Mouse (Mus musculus) R1 (cell line): Measurements from ENCODE around the gene Klhdc2.

ENCODE experiments used
- DNase-seq: peaks from one replicate; pipeline ENCODE4 v3.0.0-alpha.2; 2018; ENCODE audit warnings: low read depth, low spot score

The Klhdc2 gene

GRCm38 (mm10) chr12:69296511-69297410, at the start of gene Klhdc2:
Gene Klhdc2 (plus strand): TSS chr12:69296681.
- DNase-seq = peak; percentile 75

- no peak for DNase-seq
These were observed 46.7 kb upstream of the Klhdc2 start for GRCm38 (mm10) chr12:69249766-69250165.

- DNase-seq = no peak
These were observed 45.7 kb upstream of the Klhdc2 start for GRCm38 (mm10) chr12:69250756-69251155.

- no peak for DNase-seq
These were observed 42.7 kb upstream of the Klhdc2 start for GRCm38 (mm10) chr12:69253806-69254205.

GRCm38 (mm10) chr12:69257836-69258235, 38.6 kb upstream of the Klhdc2 start:
- no peak for DNase-seq

DNA sequence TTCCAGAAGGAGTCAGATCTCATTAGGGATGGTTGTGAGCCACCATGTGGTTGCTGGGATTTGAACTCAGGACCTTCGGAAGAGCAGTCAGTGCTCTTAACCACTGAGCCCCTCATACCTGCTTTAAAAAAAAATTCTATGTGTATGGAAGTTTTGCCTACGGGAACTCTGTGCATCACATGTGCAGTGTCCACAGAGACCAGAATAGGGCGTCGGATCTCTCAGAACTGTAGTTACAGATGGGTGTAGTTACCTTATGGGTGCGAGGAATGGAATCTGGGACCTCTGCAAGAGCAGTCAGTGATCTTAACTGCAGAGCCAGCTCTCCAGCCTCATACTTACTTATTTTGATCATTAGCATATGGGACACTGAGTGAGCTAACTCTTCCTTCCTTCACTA, 34.2 kb upstream of the Klhdc2 start:
- no peak for DNase-seq

DNA sequence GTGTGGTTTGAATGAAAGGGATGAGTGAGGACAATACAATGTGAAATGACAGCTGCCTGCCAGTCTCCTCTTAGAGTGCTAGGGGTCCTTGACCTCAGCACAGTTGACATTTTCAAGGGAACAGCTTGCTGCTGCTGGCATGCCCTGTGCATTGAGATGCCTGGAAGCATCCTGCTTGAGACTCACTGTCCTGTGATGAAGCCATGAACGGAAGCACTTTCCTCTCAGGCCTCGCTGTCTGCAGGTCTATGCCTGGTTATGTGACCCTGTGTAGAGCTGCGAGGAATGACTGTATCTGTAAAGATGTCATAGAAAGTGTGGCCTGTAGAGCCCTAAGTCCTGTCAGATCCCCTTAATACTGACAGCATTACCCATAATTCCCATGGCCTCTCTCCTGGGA, 31.4 kb upstream of the Klhdc2 start:
- DNase-seq = no peak

DNA sequence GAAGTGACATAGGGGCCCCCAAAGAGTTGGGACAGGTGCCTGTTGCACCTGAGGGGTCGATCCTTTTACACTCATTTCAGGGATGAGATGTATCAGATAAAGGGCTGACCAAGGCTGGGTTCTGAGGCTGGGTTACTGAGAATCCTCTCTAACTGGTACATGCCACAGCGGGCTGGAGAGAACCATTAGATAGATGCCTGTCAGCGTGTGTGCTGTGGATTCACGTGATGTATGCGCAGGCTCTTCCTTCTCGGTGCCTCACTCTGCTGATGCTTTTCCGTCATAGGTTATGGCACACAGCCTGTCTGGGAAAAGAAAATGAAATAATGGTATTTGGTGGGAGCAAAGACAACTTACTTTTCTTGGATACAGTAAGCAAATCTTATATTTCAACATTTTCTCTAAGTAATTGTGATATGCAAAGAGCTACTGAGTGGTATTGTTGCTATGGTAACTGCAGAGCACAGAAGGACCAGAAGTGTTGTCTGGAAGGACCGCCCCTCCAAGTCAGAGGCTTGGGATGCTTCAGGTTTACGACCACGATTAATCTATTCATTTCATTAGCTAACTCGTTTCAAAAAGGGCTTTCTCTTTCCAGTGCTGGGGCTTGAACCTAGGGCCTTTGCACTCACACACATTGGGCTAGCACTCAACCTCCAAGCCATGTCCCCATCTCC, 28.4 kb upstream of the Klhdc2 start:
- DNase-seq = no peak

- no peak for DNase-seq
These were observed 27.5 kb upstream of the Klhdc2 start for GRCm38 (mm10) chr12:69268956-69269355.

GRCm38 (mm10) chr12:69279931-69280469, 16.5 kb upstream of the Klhdc2 start:
- DNase-seq = no peak

DNA sequence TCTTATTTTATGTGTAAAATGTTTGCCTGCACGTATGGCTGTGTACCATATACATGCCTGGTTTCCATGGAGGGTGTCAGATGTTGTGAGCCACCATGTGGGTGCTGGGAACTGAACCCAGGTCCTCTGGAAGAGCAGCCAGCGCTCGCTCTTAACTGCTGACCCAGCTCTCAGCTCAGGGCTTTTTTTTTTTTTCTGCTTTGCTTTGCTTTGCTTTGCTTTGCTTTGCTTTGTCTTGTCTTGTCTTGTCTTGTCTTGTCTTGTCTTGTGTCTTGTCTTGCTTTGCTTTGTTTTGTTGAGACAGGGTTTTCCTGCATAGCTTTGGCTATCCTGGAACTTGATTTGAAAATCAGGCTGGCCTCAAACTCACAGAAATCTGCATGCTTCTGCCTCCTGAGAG, 15.6 kb upstream of the Klhdc2 start:
- DNase-seq = peak; percentile 31

DNA sequence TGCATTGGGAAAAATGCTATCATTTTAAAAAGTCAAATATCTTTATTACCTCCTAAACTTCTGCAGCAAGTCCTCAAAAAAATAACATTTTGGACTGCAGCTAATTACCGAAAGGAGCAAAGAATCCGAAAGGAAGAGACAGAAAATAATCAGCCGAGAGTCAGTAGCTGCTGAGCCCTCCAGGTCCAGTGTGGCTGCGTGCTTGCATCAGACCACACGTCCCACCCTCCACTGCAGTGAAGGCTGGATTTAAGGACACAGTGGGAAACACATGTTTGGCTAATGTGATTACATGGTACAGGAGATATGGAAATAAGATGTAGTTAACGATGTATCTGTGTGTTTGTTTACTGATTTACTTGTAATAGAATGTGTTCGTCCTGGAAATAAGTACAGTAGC, 13.3 kb upstream of the Klhdc2 start:
- no peak for DNase-seq

DNA sequence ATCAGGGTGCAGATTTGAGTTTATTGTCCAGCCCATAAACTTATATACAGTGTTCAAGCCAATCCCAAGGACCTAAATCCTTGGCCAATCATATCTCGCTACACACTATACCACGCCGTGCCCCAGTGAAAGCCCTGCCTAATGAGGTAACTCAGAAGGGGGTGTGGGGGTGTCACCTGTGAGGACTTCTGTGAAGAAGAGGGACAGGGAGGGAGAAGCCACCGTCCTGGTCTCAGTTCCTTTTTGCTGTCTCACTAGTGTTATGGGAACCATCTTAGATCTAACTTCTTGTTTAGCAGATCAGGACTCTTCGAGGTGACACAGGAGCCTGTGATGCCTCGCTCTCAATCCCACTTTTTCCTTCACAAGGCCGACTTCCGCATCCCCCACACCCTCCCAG, 8.9 kb upstream of the Klhdc2 start:
- no peak for DNase-seq

GRCm38 (mm10) chr12:69288699-69289098, 7.8 kb upstream of the Klhdc2 start:
- DNase-seq = no peak

DNA sequence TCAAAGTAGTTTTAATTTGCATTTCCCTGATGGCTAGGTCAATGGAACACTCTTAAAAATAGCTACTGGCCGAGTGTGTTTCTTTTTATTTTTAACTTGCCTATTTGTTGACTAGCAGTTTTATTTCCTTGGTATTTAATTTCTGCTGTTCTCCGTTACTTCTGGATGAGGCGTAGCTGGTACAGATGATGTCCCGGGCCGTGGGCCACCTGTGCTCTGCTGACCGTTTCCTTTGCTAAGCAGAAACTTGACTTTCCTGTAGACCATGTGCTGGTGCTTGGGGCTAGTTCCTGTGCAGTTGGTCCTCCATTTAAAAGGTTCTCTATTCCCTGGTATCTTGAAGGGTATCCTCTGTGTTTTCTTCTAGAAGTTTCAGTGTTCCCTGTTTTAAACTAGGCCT, 4.1 kb upstream of the Klhdc2 start:
- no peak for DNase-seq

GRCm38 (mm10) chr12:69293815-69294214, 2.7 kb upstream of the Klhdc2 start:
- DNase-seq = no peak

DNA sequence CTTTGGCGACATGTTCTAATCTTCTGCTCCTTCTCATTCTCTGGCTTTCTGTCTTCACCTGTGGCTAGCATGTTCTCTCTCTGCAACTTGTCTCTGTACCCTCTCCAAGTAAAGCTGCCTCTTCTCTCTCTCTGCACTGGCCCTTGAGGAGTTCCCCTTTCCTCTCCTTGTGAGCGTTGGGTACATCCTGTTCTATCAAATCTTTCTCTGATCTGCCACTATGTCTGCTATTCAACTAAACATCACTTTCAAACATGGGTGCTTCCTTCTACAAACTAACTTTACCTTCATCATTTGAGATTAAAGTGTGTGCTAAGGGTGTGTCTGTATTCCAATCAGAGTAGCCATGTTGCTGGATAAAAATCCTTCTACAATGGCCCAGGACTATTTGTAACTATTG, 1.5 kb upstream of the Klhdc2 start:
- no peak for DNase-seq

DNA sequence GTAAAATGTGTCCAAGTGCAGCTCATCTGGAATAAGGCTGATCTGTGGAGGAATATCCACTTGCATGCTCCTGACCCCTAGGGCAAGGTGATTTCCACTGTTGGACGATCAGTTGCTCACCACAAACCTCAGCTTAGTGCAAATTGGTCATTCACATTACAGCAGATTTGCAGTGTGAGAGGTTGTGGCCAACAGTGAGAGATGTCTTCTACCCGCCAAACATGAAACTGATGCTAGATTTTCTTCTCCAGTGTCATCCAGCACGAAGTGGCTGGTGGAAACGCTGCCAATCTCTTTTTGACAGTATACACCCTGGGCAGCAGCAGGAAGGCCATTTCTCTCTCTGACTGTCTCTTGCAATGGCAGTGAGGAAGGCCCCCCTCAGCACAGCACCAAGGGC, 830 bp upstream of the Klhdc2 start:
- DNase-seq = no peak

GRCm38 (mm10) chr12:69297411-69298150, 1.1 kb downstream of the Klhdc2 start:
- no peak for DNase-seq

GRCm38 (mm10) chr12:69298281-69298680, 1.8 kb downstream of the Klhdc2 start:
- no peak for DNase-seq

DNA sequence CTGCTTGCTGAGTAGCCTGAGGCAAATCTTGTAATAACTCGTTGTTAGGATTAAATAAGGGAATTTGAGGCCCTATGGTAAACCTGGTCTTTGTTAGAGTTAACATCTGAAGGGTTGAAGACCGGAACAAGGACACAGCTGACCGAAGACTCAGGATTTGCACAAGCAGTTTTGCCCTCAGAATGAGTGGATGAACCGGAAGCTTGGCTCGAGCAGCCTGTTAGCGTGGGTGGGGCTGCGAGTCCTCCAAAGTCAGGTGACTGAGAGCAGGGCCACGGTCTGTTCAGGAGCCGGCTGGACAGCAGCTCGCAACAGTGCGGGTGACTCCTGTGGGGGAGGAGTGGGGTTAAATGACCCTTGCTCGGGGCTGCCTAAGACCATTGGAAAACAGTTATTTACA, 2.8 kb downstream of the Klhdc2 start:
- no peak for DNase-seq

DNA sequence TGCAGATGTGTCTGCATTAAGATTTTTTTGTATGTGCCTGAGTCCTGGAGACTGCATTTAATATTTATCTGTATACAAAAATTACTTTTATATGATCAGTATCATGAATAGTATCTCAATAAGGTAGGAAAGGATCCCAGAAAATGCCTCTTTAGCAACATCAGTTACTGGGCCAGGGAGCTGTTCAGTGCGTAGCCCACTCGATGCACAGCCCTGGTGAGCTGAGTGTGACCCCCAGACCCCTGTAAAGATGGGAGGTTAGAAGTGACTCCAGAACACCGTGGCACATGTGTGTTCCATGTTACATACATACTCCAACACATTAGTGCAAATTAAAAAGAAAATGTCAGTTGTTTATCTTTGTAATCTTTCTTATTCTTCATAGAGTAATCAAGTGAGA, 3.4 kb downstream of the Klhdc2 start:
- no peak for DNase-seq
